Mouse (Mus musculus) megakaryocyte, adult 5-6 weeks (primary cell): ENCODE data around the gene Zyx. TPM values are rescaled to one million over a fixed set of nuclear protein-coding genes. Genes with fewer than 3 reads are reported as not detected.

Experiments used
- ATAC-seq: 2 replicates; pipeline ENCODE4 v1.8.0; 2016; ENCODE audit warnings: mild to moderate bottlenecking, inconsistent platforms; ENCODE audit not compliant: poor library complexity, severe bottlenecking
- total RNA-seq, 2 experiments: library from RNA; stranded (forward) in 1 of 2; stranded (reverse) in 1 of 2; fragments of 153-499, 151-499 nt in 1 of 2; fragments of 221-1000, 200-1000 nt in 1 of 2; gene quantifications; 2 replicates each; pipeline versions ENCODE4 v1.2.3 to v1.2.4; 2015 to 2017

Gene Zyx
- total RNA-seq, 2 experiments from 2014 or later: 117 to 420 TPM

DNA sequence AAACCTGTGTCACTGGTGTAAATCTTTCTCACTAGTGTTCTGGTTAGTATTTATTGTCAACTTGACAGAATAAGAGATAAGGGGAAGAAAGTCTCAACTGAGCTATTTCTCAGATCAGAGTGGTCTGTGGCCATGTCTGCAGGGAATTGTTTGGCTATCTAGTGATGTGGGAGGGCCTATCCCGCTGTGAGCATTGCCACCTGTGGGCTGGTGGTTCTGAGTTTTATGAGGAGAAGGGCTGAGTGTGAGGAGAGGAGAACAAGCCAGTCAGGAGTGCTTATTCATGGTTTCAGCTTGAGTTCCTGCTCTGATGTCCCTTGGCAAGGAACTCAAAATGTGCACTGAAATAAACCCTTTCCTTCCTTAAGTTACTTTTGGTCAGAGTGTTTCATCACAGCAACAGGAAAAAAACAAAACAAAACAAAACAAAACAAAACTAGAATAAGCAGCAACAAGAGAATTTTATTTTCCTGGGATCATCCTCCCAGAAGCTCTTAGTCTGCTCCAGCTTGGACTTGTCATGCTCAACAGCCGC, 42.4 kb downstream of the Zyx start:
- peak; percentile 26; the same call in 1 of the 2 replicates for ATAC-seq

- peak; percentile 88 for ATAC-seq
Measured at GRCm38 (mm10) chr6:42395960-42396809, 46.8 kb downstream of the Zyx start.

DNA sequence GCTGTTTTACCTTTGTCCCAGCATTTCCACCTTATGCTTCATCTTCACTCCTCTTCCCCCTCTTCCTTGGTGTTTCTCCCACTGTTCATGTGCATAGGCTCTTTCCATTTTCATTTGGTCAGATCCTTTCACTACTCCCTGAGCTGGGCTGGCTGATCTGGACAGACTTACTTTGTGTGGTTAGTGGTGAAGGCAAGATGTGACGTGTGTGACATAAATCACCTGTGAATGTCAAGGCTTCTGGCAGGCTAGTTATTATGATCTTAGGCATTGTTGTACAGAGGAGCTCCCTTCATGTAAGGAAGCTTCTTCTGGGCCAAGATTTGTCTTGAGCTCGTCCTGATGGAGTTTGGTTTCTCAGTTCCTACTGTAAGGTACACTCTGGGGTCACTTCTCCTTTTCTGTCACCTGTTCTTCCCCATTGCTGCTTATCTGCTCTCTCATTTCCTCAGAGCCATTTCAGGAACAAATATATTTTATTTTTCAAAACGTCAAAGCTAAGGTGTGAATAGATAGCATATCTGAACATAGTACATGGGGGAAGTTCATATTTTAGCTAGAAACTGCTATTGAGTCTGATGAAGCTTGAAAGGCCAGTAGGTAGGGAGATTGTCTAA, 47.7 kb downstream of the Zyx start:
- ATAC-seq: peak; percentile 71

DNA sequence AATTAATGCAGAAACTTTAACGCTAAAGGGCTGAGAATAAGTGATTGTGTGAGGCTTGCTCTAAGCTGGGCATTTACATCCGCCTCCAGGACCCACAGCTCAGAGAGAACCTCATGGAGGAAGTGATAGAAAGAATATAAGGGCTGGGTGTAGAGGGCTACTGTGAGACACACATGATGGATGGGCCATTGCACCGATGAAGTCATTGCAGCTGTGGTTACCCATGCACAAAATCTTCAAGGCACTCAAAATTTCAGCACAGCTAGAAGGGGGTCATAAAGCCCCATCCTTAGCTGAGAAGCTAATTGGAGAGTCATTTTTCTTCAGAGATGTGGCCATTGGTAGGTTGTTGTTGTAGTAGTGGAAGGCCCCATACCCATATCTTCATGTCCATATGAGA, 48.9 kb downstream of the Zyx start:
- ATAC-seq: 0 out of 2 replicates have a peak, but pooled peaks have one; percentile 10

- no peak for ATAC-seq
Measured at GRCm38 (mm10) chr6:42398998-42399397, 49.6 kb downstream of the Zyx start.

DNA sequence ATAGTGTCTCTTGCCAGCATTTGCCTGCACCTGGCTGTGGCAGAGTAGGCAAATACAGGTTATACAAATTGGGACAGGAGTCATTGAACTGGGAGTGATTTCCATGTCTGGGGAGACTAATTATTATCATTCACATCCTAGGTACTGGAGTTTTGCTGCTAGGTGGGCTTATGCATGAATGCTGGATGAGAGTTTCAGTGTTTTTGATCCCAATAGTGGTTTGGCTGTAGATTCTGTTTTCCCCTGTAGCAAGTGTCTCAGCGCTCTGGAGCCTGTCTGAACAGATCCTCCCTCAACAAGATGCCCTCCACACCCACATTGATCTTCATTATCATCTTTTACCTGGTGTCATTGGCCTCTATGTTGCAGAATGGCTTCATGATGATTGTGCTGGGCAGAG, 50.5 kb downstream of the Zyx start, which contains the start of gene Tas2r143:
Gene Tas2r143, plus strand, starts transcription at position 301 of the 400 bp plus-strand sequence.
- ATAC-seq: no peak

DNA sequence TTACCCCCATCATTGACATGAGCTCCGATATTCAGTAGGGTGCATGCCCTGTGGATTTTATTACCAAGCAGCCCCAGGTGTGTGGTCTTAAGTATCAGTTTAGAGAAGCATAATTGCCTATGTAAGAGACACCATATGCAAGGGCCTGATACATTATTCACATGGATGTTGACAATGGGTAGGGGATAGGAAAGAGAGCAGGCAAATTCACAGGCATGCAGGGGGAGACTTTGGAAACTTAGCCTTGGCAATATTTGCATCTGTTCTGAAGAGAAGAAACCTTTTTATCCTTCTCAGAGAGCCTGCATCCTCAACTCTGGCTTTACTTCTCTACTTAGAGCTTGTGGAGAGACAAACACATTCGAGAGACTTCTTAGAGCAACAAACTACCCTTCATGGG, 55.7 kb downstream of the Zyx start, which contains the start of gene Tas2r135:
Gene Tas2r135, plus strand, starts transcription at position 301 of the 400 bp plus-strand sequence.
- ATAC-seq: no peak

Other genes with a start within 250 kb of the Zyx start
- gene Tas2r139, start 208.7 kb upstream of the Zyx start, total RNA-seq (2015): not detected in 2 replicates
- gene Tas2r139, start 208.7 kb upstream of the Zyx start, total RNA-seq (2017): not detected in 2 replicates
- gene Tas2r144, start 134.3 kb upstream of the Zyx start, total RNA-seq (2015): not detected in 2 replicates
- gene Tas2r144, start 134.3 kb upstream of the Zyx start, total RNA-seq (2017): not detected in 2 replicates
- 15.4 and 18.6 TPM in 2 replicates for gene Gstk1, start 103.7 kb upstream of the Zyx start, total RNA-seq (2015)
- gene Gstk1, start 103.7 kb upstream of the Zyx start, total RNA-seq (2017): 6.7 and 9.4 TPM in 2 replicates
- gene Tmem139, start 87.7 kb upstream of the Zyx start, total RNA-seq (2015): not detected in 2 replicates
- not detected in 2 replicates for gene Tmem139, start 87.7 kb upstream of the Zyx start, total RNA-seq (2017)
- 62.1 and 65.9 TPM in 2 replicates for gene Casp2, start 84.6 kb upstream of the Zyx start, total RNA-seq (2015)
- 49.2 and 53.5 TPM in 2 replicates for gene Casp2, start 84.6 kb upstream of the Zyx start, total RNA-seq (2017)
- gene Clcn1, start 62.9 kb upstream of the Zyx start, total RNA-seq (2015): 1.5 TPM in 1 of 2 replicates, not detected in the other
- not detected in 2 replicates for gene Clcn1, start 62.9 kb upstream of the Zyx start, total RNA-seq (2017)
- gene Fam131b, start 25.0 kb upstream of the Zyx start, total RNA-seq (2015): not detected in 2 replicates
- not detected in 2 replicates for gene Fam131b, start 25.0 kb upstream of the Zyx start, total RNA-seq (2017)
- not detected in 2 replicates for gene Epha1, start 23.6 kb downstream of the Zyx start, total RNA-seq (2015)
- not detected in 2 replicates for gene Epha1, start 23.6 kb downstream of the Zyx start, total RNA-seq (2017)
- gene Tas2r143, start 50.6 kb downstream of the Zyx start, total RNA-seq (2015): 0.39 and 1.6 TPM in 2 replicates
- gene Tas2r143, start 50.6 kb downstream of the Zyx start, total RNA-seq (2017): 1.5 TPM in 1 of 2 replicates, not detected in the other
- 0.25 and 0.59 TPM in 2 replicates for gene Tas2r135, start 55.8 kb downstream of the Zyx start, total RNA-seq (2015)
- not detected in 2 replicates for gene Tas2r135, start 55.8 kb downstream of the Zyx start, total RNA-seq (2017)
- gene Tas2r126, start 84.9 kb downstream of the Zyx start, total RNA-seq (2015): 0.47 and 0.59 TPM in 2 replicates
- gene Tas2r126, start 84.9 kb downstream of the Zyx start, total RNA-seq (2017): not detected in 2 replicates
- gene Olfr458, start 115.6 kb downstream of the Zyx start, total RNA-seq (2015): not detected in 2 replicates
- not detected in 2 replicates for gene Olfr458, start 115.6 kb downstream of the Zyx start, total RNA-seq (2017)
- gene Olfr457, start 126.7 kb downstream of the Zyx start, total RNA-seq (2015): not detected in 2 replicates
- 0.04 TPM in 1 of 2 replicates, not detected in the other for gene Olfr457, start 126.7 kb downstream of the Zyx start, total RNA-seq (2017)
- gene Olfr456, start 137.6 kb downstream of the Zyx start, total RNA-seq (2015): not detected in 2 replicates
- gene Olfr456, start 137.6 kb downstream of the Zyx start, total RNA-seq (2017): not detected in 2 replicates
- gene Olfr455, start 198.0 kb downstream of the Zyx start, total RNA-seq (2015): not detected in 2 replicates
- gene Olfr455, start 198.0 kb downstream of the Zyx start, total RNA-seq (2017): not detected in 2 replicates
- gene Tcaf3, start 248.1 kb downstream of the Zyx start, total RNA-seq (2015): not detected in 2 replicates
- not detected in 2 replicates for gene Tcaf3, start 248.1 kb downstream of the Zyx start, total RNA-seq (2017)